Mouse (Mus musculus) thymus, adult 2 months (tissue): Measurements from ENCODE around the gene Ccdc81.

Experiments
- CTCF ChIP-seq: fragments of 200-500 bp; IDR thresholded peaks from 2 replicates; pipeline ENCODE4 v1.5.1; 2012; ENCODE audit warnings: mild to moderate bottlenecking, control low read depth, low read length, moderate library complexity, borderline replicate concordance; ENCODE audit not compliant: control insufficient read depth, poor library complexity, insufficient read depth; ENCODE audit errors: extremely low read depth
- POLR2A ChIP-seq: fragments of 200-500 bp; IDR thresholded peaks from 2 replicates; pipeline ENCODE4 v1.6.1; 2012; ENCODE audit warnings: mild to moderate bottlenecking, low read length, control low read depth, moderate library complexity; ENCODE audit not compliant: control insufficient read depth, poor library complexity, insufficient read depth; ENCODE audit errors: extremely low read depth

- no peak for TF ChIP-seq CTCF
- no peak for TF ChIP-seq POLR2A
Measured at GRCm38 (mm10) chr7:89839721-89840120, 63.7 kb downstream of the Ccdc81 start.
